In the genomic region with DNA sequence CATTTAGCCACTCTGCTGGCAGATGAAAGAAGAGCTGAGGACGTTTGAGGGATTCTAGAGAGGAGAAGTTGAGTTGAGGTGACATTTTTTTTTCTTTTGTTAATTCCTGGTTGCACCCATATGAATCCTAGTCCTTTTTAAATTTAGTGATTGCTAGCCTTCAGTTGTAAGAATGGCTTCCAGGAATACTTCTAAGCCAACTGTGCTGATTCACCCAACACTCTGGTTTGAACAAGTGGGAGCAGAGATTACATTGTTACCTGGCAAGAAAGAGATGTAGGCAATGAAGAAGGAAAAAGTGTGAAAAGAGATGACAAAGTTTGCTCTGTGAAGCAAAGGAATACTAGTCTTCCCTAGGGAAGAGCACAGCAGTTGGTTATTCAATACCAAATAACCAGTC, we compare ENCODE assay signal across 22 mouse cellular contexts.
"Had no signal": no experiment of that assay in that cellular context is flagged by ENCODE, and none has a peak within 500 bp of the region (broad histone marks: within the 10 kb centered on the region; RNA-seq: fewer than 3 reads in every experiment).

No protein-coding gene starts in this region.

- ATAC-seq: hindbrain, embryonic 16.5 days; hindbrain, postnatal 0 days; inflammation-experienced regulatory T-cells, adult 6 months; intestine, embryonic 15.5 days; intestine, embryonic 16.5 days; intestine, postnatal 0 days had no signal

- DNase-seq: heart, postnatal 10 days; heart, postnatal 14 days; heart, postnatal 36 days; heart, postnatal 4 days; kidney, adult 11 months; kidney, adult 18-20 months; kidney, adult 2 months; kidney, adult 8-10 months; kidney, adult 9 months; kidney, postnatal 10 days; kidney, postnatal 14 days; kidney, postnatal 25 days; kidney, postnatal 36 days; kidney, postnatal 4 days; layer of hippocampus, adult 9-11 months; layer of hippocampus, postnatal 36 days had no signal
